Mouse (Mus musculus) T-cell, adult 66 days (primary cell): ENCODE results near the gene Rab37. TPM values are rescaled to one million over a fixed set of nuclear protein-coding genes. Genes with fewer than 3 reads are reported as not detected.

Experiments
- total RNA-seq, 2 experiments: library from RNA; stranded (reverse); gene quantifications; 3 replicates in 1 of 2; 4 replicates in 1 of 2; pipeline ENCODE4 v1.2.4; 2023

Rab37 gene
- 10 to 100 TPM; 44.7 to 51.2 TPM for total RNA-seq

GRCm38 (mm10) chr11:115091362-115091901 is at the start of gene Rab37:
Gene Rab37 (plus strand): TSS chr11:115091431.

GRCm38 (mm10) chr11:115048259-115048658 is 43.0 kb upstream of the Rab37 start, which contains the start of gene Cd300ld3:
Gene Cd300ld3 (minus strand): TSS chr11:115048409.

DNA sequence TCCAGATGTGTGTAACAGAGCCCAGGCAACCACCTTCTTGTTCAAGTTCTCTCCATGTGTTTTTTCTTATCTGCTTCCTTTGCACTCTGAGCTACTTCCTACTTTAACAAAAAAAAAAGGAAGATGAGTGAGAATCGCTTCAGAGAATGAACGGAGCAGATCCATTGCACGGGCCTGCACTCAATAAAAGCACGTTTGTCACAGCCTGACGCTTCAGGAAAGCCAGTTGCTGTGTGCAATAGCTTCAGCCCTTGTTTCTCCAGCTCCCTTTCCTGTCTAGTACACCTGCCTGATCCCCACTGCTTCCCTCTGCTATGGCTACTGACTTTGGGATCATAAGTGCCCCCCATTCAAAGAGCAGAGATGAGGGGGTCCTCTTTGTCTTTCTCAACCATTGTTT is 29.2 kb upstream of the Rab37 start, which contains the start of gene Cd300e:
Gene Cd300e (minus strand): TSS at position 101 of the 400 bp plus-strand sequence.

GRCm38 (mm10) chr11:115133800-115134199 is 42.6 kb downstream of the Rab37 start, which contains the start of gene Cd300lf:
Gene Cd300lf (minus strand): TSS chr11:115133992.

DNA sequence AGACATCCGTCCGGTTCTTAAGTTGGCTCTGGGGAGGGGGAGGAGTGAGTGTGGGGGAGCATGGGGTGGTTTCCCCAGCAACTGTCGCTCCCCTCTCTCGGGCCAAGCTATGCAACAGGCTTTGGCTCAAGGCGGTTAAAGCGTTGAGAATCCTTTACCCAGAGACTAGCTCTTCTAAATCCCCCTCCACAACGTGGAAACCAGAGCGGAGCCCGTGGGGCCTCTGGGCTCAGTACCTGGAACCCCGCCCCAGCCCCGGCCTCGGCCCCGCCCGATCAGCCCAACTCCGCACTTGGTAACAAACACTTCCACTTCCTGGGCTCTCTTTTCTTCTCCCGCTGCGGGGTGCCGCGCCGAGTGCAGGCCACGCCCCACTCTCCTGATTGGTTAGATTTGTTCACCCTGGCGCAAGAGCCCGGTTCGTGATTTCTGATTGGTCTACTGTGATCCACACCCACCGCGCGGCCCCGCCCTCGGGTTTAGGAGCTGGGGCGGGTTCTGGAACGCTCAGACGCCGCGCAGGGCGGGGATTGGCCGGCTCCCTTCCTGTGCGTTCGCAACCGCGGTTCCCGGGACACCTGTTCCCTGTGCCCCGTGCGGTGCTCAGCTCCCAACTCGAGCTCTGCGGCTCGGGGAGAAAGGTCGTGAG is 71.7 kb downstream of the Rab37 start, which contains the start of gene Slc9a3r1:
Gene Slc9a3r1 (plus strand): TSS at position 510 of the 649 bp plus-strand sequence.

GRCm38 (mm10) chr11:115187224-115187639 is 96.0 kb downstream of the Rab37 start, which contains the start of gene Tmem104:
Gene Tmem104 (plus strand): TSS chr11:115187487.

DNA sequence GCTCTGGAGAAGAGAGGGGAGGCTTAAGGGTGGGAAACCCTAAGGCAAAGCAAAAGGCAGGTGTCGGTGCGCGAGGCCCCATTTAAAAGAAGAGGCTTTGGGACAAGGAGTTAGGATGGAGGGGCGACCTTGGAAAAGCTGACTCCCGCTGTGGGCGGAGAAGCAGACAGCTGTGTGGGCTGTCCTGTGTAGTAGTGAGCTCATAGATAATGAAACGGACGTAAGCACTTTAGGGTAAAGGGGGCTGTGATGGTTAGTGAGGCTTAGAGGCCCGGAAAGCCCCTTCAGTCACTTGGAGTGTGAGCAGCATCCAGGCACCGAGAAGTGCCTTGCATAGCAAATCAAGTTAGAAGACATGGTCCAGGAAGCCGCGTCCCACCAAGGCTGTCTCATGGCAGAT is 96.5 kb downstream of the Rab37 start, which contains the start of gene Nat9:
Gene Nat9 (minus strand): TSS at position 167 of the 400 bp plus-strand sequence.

Other genes with a start within 250 kb of the Rab37 start
- under 1 TPM in 1 of 2 experiments, not detected in 1; 0.26 TPM for gene Gprc5c, start 240.3 kb upstream of the Rab37 start, total RNA-seq
- gene Cd300a, start 201.4 kb upstream of the Rab37 start, total RNA-seq, result under 1 TPM; 0.15 to 0.96 TPM
- gene Cd300lb, start 157.0 kb upstream of the Rab37 start, total RNA-seq, result under 1 TPM in 1 of 2 experiments, not detected in 1; 0.21 TPM
- not detected for gene Cd300c, start 122.3 kb upstream of the Rab37 start, total RNA-seq
- gene Cd300ld, start 101.5 kb upstream of the Rab37 start, total RNA-seq, result under 1 TPM; 0.36 to 0.67 TPM
- 1 to 10 TPM in 1 of 2 experiments, under 1 TPM in 1; 0.98 to 2.7 TPM for gene Cd300c2, start 89.6 kb upstream of the Rab37 start, total RNA-seq
- gene Cd300ld2, start 75.2 kb upstream of the Rab37 start, total RNA-seq, result not detected
- gene Cd300ld4, start 64.4 kb upstream of the Rab37 start, total RNA-seq, result not detected
- 1 to 10 TPM in 1 of 2 experiments, not detected in 1; 1.0 TPM for gene Cd300ld5, start 53.7 kb upstream of the Rab37 start, total RNA-seq
- gene Cd300ld3, start 43.0 kb upstream of the Rab37 start, total RNA-seq, result 1 to 10 TPM in 1 of 2 experiments, not detected in 1; 1.0 TPM
- under 1 TPM in 1 of 2 experiments, not detected in 1; 0.93 TPM for gene Cd300e, start 29.3 kb upstream of the Rab37 start, total RNA-seq
- gene Cd300lf, start 42.6 kb downstream of the Rab37 start, total RNA-seq, result 1 to 10 TPM in 1 of 2 experiments, under 1 TPM in 1; 0.68 to 1.0 TPM
- gene Slc9a3r1, start 71.9 kb downstream of the Rab37 start, total RNA-seq, result 100 to 1,000 TPM; 207 to 214 TPM
- gene Tmem104, start 96.1 kb downstream of the Rab37 start, total RNA-seq, result 10 to 100 TPM; 15.5 to 25.2 TPM
- 1 to 10 TPM; 5.2 to 5.5 TPM for gene Nat9, start 96.4 kb downstream of the Rab37 start, total RNA-seq
- gene Grin2c, start 175.8 kb downstream of the Rab37 start, total RNA-seq, result not detected
- 10 to 100 TPM; 22.5 to 25.4 TPM for gene Fdxr, start 185.6 kb downstream of the Rab37 start, total RNA-seq
- gene Fads6, start 206.2 kb downstream of the Rab37 start, total RNA-seq, result 1 to 10 TPM; 1.1 to 1.2 TPM
- not detected for gene Otop2, start 215.7 kb downstream of the Rab37 start, total RNA-seq
- not detected for gene Ush1g, start 230.6 kb downstream of the Rab37 start, total RNA-seq
- not detected for gene Otop3, start 243.3 kb downstream of the Rab37 start, total RNA-seq